ENCODE assay signal across 10 mouse cellular contexts in the genomic region with DNA sequence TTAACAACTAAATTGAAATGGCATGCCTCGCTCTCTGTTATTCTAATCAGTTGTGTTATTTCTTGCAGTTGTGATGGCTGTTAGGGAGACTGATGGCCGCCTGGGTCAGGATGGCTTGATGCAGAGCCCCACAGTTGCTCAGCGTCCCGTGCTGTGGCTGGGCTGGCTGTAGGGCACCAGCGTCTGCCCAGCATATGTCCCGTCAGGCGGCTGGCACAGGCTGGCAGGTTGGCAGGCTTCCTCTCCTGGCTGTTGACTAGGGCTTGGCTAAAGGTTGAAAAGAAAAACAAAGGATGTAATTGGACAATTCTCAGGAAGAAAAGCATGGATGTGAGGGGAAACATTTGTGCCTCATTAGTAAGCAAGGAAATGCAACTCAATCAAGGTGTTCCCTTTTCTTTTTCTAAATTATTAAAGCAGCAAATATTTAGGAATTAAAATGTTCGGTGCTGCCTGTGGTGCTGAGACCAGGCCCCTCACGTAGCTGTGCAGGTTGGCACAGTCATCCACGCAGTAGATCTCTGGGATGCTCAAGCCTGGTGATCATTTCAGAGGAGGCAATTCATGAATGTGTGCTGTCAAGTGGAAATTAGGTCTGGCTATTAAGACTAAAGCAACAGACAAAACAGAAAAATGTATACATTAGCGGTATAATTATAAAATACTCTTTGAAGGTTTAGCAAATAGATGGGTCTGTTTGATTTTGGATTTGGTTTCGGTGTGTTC. TPM values are rescaled to one million over a fixed set of nuclear protein-coding genes. Genes with fewer than 3 reads are reported as not detected.
A peak's percentile ranks its signal among the peaks of the same experiment; 100 is the strongest.
DNase-seq lines count a peak whose midpoint lies in the region; ATAC-seq lines count a peak whose summit lies in the region.
"Had no signal": no experiment of that assay in that cellular context is flagged by ENCODE, and none has a peak within 500 bp of the region (broad histone marks: within the 10 kb centered on the region; RNA-seq: fewer than 3 reads in every experiment).

No protein-coding gene starts in this region.

- no peak for ATAC-seq in erythroblast, adult 5-6 weeks (replicated peaks; ENCODE audit: low FRiP score, poor library complexity, severe bottlenecking)
- ATAC-seq: activated CD4-positive, CD25-positive, alpha-beta regulatory T cell, adult 4 months had no signal

- peak; percentile 21 to 28 for DNase-seq in heart, adult 9 months (ENCODE audit: low spot score in 2 of 2)
- DNase-seq in heart, postnatal 4 days: no peak
- DNase-seq in brain, adult 2 months (ENCODE audit: low read depth, low spot score): peak; percentile 96
- peak; percentile 95 for DNase-seq in cerebellum, adult 18-20 months
- peak; percentile 32 for DNase-seq in gastrocnemius, postnatal 25 days
- DNase-seq in embryo, embryonic 10.5 days (ENCODE audit: low spot score): no peak
- DNase-seq in spleen, postnatal 4 days (ENCODE audit: low spot score in 2 of 2): no peak
- DNase-seq: kidney, adult 9 months had no signal

RNA-seq across cellular contexts. Expression of a gene that starts 25.6 kb away (rescaled TPM):
- 10 to 100 TPM; 24.5 to 24.7 TPM for total RNA-seq in heart, postnatal 4 days (2021)
- 10 to 100 TPM; 16.9 to 17.8 TPM for total RNA-seq in gastrocnemius, postnatal 25 days (2021)
- 8.1 and 12.5 TPM in 2 replicates for total RNA-seq in erythroblast, adult 5-6 weeks (2015; ENCODE audit: low replicate concordance)
- 23.4 and 35.0 TPM in 2 replicates for total RNA-seq in erythroblast, adult 5-6 weeks (2017; ENCODE audit: low replicate concordance)

RNA-seq across cellular contexts. Expression of a gene that starts 27.9 kb away (rescaled TPM):
- 100 to 1,000 TPM; 116 to 121 TPM for total RNA-seq in heart, postnatal 4 days (2021)
- 10 to 100 TPM; 22.1 to 22.9 TPM for total RNA-seq in gastrocnemius, postnatal 25 days (2021)
- 26.1 and 35.1 TPM in 2 replicates for total RNA-seq in erythroblast, adult 5-6 weeks (2015; ENCODE audit: low replicate concordance)
- total RNA-seq in erythroblast, adult 5-6 weeks (2017; ENCODE audit: low replicate concordance): 33.3 and 37.7 TPM in 2 replicates

RNA-seq across cellular contexts. Expression of a gene that starts 44.5 kb away (rescaled TPM):
- total RNA-seq in heart, postnatal 4 days (2021): 10 to 100 TPM; 13.2 to 16.8 TPM
- 1 to 10 TPM; 7.4 to 7.5 TPM for total RNA-seq in gastrocnemius, postnatal 25 days (2021)
- 3.3 and 6.7 TPM in 2 replicates for total RNA-seq in erythroblast, adult 5-6 weeks (2015; ENCODE audit: low replicate concordance)
- total RNA-seq in erythroblast, adult 5-6 weeks (2017; ENCODE audit: low replicate concordance): 3.1 and 12.4 TPM in 2 replicates

Comparison
In these comparisons a context has a peak if more than half of its experiments do, and no peak if none do; other contexts are left out.
1. DNase-seq: peak in heart, adult 9 months (2 of 2), brain, adult 2 months (single experiment), cerebellum, adult 18-20 months (2 of 2) and gastrocnemius, postnatal 25 days (single experiment); none in heart, postnatal 4 days (single experiment), embryo, embryonic 10.5 days (single experiment) and spleen, postnatal 4 days (0 of 2).